Mouse (Mus musculus): ENCODE measurements around the gene Ptprk. TPM values are rescaled to one million over a fixed set of nuclear protein-coding genes. Genes with fewer than 3 reads are reported as not detected.

The Ptprk gene
- polyA plus RNA-seq, 1 experiment from 2014 or later, result 27.2 TPM

GRCm38 (mm10) chr10:28161306-28161705, 86.7 kb downstream of the Ptprk start:
- H3K9ac ChIP-seq (ENCODE audit: low read length), result no peak overlapping the region
- no peak overlapping the region for H3K27ac ChIP-seq (ENCODE audit: low read depth, low read length)
- H3K4me1 ChIP-seq (ENCODE audit: control insufficient read depth, insufficient read depth, low read length), result no peaks in the 10 kb centered on the region
- no peaks in the 10 kb centered on the region for H3K27me3 ChIP-seq (ENCODE audit: control insufficient read depth, insufficient read depth, low read length)
- no peak overlapping the region for H3K4me2 ChIP-seq (ENCODE audit: low read depth)
- H3K4me3 ChIP-seq (ENCODE audit: low read depth, low read length), result no peak overlapping the region
- DNase-seq (ENCODE audit: low spot score) (no peak), ATAC-seq (ENCODE audit: insufficient read depth, low FRiP score, low TSS enrichment) (no peak)
- H3K36me3 ChIP-seq (ENCODE audit: control insufficient read depth, insufficient read depth, low read length), result no peaks in the 10 kb centered on the region
- H3K9me3 ChIP-seq (ENCODE audit: control insufficient read depth, low read length), result no peaks in the 10 kb centered on the region

DNA sequence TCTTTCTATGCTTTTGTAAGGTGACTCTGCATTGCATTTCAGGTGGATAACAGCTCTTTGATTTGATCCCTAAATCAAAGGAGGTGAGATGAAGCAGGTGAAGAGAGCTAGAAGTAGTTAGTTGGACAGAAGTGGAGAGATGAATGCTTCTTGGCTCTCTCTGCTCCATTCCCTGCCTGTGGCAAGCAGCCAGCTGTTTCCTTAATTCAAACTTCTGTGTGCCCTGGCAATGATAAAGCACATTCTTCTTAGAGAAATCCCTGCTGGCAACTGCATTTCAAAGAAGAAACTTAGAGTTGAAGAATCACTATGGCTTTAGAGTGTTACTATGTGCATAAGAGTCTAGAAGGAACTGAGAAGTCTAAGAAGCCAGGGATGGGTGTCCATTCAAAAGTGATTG, 89.6 kb downstream of the Ptprk start:
- no peak overlapping the region for H3K4me2 ChIP-seq (ENCODE audit: low read depth)
- DNase-seq (ENCODE audit: low spot score), result no peak

DNA sequence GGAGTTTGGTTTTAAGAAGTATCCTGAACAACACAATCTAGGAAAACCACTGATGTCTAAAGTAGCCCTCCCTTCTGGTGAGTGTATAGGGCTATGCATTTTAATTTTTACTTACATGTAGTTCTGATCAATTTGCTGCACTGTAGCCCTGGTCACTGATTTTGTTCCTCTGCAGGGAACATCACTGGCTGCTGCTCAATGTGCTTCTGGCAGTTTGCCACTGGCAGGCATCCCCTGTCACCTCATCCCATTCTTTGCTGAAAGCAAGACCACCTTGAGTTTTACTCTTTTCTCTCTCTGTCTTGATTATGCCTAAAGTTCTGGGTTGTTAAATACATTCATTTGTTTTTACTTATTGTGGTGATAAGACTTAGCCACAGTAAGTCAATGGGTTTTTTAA, 90.1 kb downstream of the Ptprk start:
- no peak overlapping the region for H3K27ac ChIP-seq (ENCODE audit: low read depth, low read length)
- no peak overlapping the region for H3K4me2 ChIP-seq (ENCODE audit: low read depth)
- H3K27me3 ChIP-seq (ENCODE audit: control insufficient read depth, insufficient read depth, low read length), result no peaks in the 10 kb centered on the region
- H3K9ac ChIP-seq (ENCODE audit: low read length), result no peak overlapping the region
- no peak for DNase-seq (ENCODE audit: low spot score)
- ATAC-seq (ENCODE audit: insufficient read depth, low FRiP score, low TSS enrichment), result no peak
- no peaks in the 10 kb centered on the region for H3K9me3 ChIP-seq (ENCODE audit: control insufficient read depth, low read length)
- H3K4me1 ChIP-seq (ENCODE audit: control insufficient read depth, insufficient read depth, low read length), result no peaks in the 10 kb centered on the region
- H3K4me3 ChIP-seq (ENCODE audit: low read depth, low read length), result no peak overlapping the region
- no peaks in the 10 kb centered on the region for H3K36me3 ChIP-seq (ENCODE audit: control insufficient read depth, insufficient read depth, low read length)

More for the DNA sequence above, 89.6 kb downstream of the Ptprk start:
- H3K27me3 ChIP-seq (ENCODE audit: control insufficient read depth, insufficient read depth, low read length), result no peaks in the 10 kb centered on the region
- H3K4me1 ChIP-seq (ENCODE audit: control insufficient read depth, insufficient read depth, low read length), result no peaks in the 10 kb centered on the region
- no peaks in the 10 kb centered on the region for H3K9me3 ChIP-seq (ENCODE audit: control insufficient read depth, low read length)
- no peak for ATAC-seq (ENCODE audit: insufficient read depth, low FRiP score, low TSS enrichment)
- H3K9ac ChIP-seq (ENCODE audit: low read length), result no peak overlapping the region
- no peak overlapping the region for H3K27ac ChIP-seq (ENCODE audit: low read depth, low read length)
- no peaks in the 10 kb centered on the region for H3K36me3 ChIP-seq (ENCODE audit: control insufficient read depth, insufficient read depth, low read length)
- H3K4me3 ChIP-seq (ENCODE audit: low read depth, low read length), result no peak overlapping the region

- Histone ChIP-seq H3K27ac (ENCODE audit: low read depth, low read length) (no peak overlapping the region), H3K9ac (ENCODE audit: low read length) (no peak overlapping the region), H3K4me3 (ENCODE audit: low read depth, low read length) (no peak overlapping the region), H3K36me3 (ENCODE audit: control insufficient read depth, insufficient read depth, low read length) (no peaks in the 10 kb centered on the region), H3K9me3 (ENCODE audit: control insufficient read depth, low read length) (no peaks in the 10 kb centered on the region), H3K4me2 (ENCODE audit: low read depth) (no peak overlapping the region), H3K27me3 (ENCODE audit: control insufficient read depth, insufficient read depth, low read length) (no peaks in the 10 kb centered on the region), H3K4me1 (ENCODE audit: control insufficient read depth, insufficient read depth, low read length) (no peaks in the 10 kb centered on the region)
- no peak for DNase-seq (ENCODE audit: low spot score)
- WGBS, result 85% methylated on average over 1 of the region's 1 CpGs
- ATAC-seq (ENCODE audit: insufficient read depth, low FRiP score, low TSS enrichment), result no peak
These were observed 92.0 kb downstream of the Ptprk start for GRCm38 (mm10) chr10:28166610-28167009.

GRCm38 (mm10) chr10:28167097-28167496, 92.5 kb downstream of the Ptprk start:
- Histone ChIP-seq H3K4me3 (ENCODE audit: low read depth, low read length) (no peak overlapping the region), H3K9ac (ENCODE audit: low read length) (no peak overlapping the region), H3K27me3 (ENCODE audit: control insufficient read depth, insufficient read depth, low read length) (no peaks in the 10 kb centered on the region), H3K4me2 (ENCODE audit: low read depth) (no peak overlapping the region), H3K27ac (ENCODE audit: low read depth, low read length) (no peak overlapping the region), H3K36me3 (ENCODE audit: control insufficient read depth, insufficient read depth, low read length) (no peaks in the 10 kb centered on the region), H3K4me1 (ENCODE audit: control insufficient read depth, insufficient read depth, low read length) (no peaks in the 10 kb centered on the region), H3K9me3 (ENCODE audit: control insufficient read depth, low read length) (no peaks in the 10 kb centered on the region)
- DNase-seq (ENCODE audit: low spot score), result no peak
- WGBS, result 77% methylated on average over 2 of the region's 2 CpGs
- ATAC-seq (ENCODE audit: insufficient read depth, low FRiP score, low TSS enrichment), result no peak

- WGBS, result 94% methylated on average over 1 of the region's 1 CpGs
- Histone ChIP-seq H3K9ac (ENCODE audit: low read length) (no peak overlapping the region), H3K4me2 (ENCODE audit: low read depth) (no peak overlapping the region), H3K4me3 (ENCODE audit: low read depth, low read length) (no peak overlapping the region), H3K27me3 (ENCODE audit: control insufficient read depth, insufficient read depth, low read length) (no peaks in the 10 kb centered on the region), H3K27ac (ENCODE audit: low read depth, low read length) (no peak overlapping the region), H3K4me1 (ENCODE audit: control insufficient read depth, insufficient read depth, low read length) (no peaks in the 10 kb centered on the region), H3K36me3 (ENCODE audit: control insufficient read depth, insufficient read depth, low read length) (no peaks in the 10 kb centered on the region), H3K9me3 (ENCODE audit: control insufficient read depth, low read length) (no peaks in the 10 kb centered on the region)
- ATAC-seq (ENCODE audit: insufficient read depth, low FRiP score, low TSS enrichment), result no peak
- no peak for DNase-seq (ENCODE audit: low spot score)
These were observed 96.6 kb downstream of the Ptprk start for GRCm38 (mm10) chr10:28171196-28171595.

DNA sequence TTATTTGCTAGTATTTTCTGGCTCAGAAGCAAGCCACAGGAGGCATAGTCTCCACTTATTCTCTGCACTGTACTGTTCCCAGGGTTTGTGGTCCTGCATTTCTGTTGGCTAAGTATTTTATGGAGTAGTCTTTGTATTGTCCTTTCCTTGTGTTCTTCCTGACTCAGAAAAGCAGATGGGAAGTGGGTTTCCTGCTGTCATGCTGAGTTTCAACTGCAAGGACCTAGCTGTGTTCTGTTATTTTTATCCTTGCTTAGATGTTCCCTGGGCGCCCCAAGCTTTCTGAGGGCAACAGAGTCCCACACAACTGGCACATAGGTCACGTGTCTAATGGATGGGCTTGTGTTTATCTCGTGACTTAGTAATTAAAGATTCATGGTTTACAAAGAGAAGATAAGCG, 104.3 kb downstream of the Ptprk start:
- Histone ChIP-seq H3K36me3 (ENCODE audit: control insufficient read depth, insufficient read depth, low read length) (no peaks in the 10 kb centered on the region), H3K9ac (ENCODE audit: low read length) (no peak overlapping the region), H3K4me2 (ENCODE audit: low read depth) (no peak overlapping the region), H3K27me3 (ENCODE audit: control insufficient read depth, insufficient read depth, low read length) (no peaks in the 10 kb centered on the region), H3K27ac (ENCODE audit: low read depth, low read length) (no peak overlapping the region), H3K9me3 (ENCODE audit: control insufficient read depth, low read length) (no peaks in the 10 kb centered on the region), H3K4me3 (ENCODE audit: low read depth, low read length) (no peak overlapping the region), H3K4me1 (ENCODE audit: control insufficient read depth, insufficient read depth, low read length) (no peaks in the 10 kb centered on the region)
- ATAC-seq (ENCODE audit: insufficient read depth, low FRiP score, low TSS enrichment) (no peak), DNase-seq (ENCODE audit: low spot score) (no peak)
- 59% methylated on average over 4 of the region's 4 CpGs for WGBS

DNA sequence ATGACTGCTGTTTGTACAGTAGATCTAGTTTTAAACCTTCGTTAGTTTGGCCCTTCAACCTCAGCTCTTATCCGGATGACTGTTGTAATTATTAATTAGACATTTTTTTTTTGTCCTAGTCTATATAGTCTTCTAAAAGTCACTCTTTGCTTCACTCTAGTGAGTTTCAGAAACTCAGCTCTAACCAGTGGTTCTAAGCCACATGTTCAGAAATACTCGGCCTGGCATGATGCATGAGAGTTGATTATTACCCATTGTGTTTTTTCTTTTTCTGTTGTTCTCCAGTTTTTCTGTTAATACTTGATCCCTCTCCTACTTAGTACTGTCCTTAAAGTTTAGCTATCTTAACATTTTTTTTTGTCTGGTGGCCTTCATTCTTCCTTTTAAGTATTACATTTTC, 107.5 kb downstream of the Ptprk start:
- 96% methylated on average over 3 of the region's 3 CpGs for WGBS
- no peak overlapping the region for H3K27ac ChIP-seq (ENCODE audit: low read depth, low read length)

DNA sequence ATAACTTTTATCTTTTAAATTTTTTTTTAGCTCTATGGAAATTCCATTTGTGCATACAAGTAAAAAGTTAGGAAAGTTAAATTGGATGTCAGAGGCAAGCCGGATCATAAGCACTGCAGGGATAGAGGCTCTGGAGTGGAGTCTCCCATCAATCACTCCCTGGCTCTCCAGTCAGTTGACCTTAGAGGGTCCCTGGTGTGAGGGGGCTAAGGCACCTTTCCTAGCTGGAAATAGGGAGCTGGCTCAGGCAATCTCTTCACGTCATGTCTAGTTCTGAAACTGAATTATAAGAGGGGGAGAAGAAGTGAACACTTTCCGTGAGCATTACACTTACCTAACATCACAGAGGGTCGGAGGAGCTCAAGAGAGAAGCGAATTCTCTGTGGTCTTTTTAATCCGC, 110.1 kb downstream of the Ptprk start:
- no peak for ATAC-seq (ENCODE audit: insufficient read depth, low FRiP score, low TSS enrichment)
- peaks cover 2% of the 10 kb centered on the region; the same call in 1 of the 2 replicates for H3K4me1 ChIP-seq (ENCODE audit: control insufficient read depth, insufficient read depth, low read length)
- no peaks in the 10 kb centered on the region for H3K9me3 ChIP-seq (ENCODE audit: control insufficient read depth, low read length)
- H3K4me2 ChIP-seq (ENCODE audit: low read depth), result no peak overlapping the region
- no peak overlapping the region for H3K9ac ChIP-seq (ENCODE audit: low read length)
- no peak overlapping the region for H3K4me3 ChIP-seq (ENCODE audit: low read depth, low read length)
- no peak for DNase-seq (ENCODE audit: low spot score)
- no peaks in the 10 kb centered on the region for H3K36me3 ChIP-seq (ENCODE audit: control insufficient read depth, insufficient read depth, low read length)
- 71% methylated on average over 6 of the region's 6 CpGs for WGBS
- no peak overlapping the region for H3K27ac ChIP-seq (ENCODE audit: low read depth, low read length)
- H3K27me3 ChIP-seq (ENCODE audit: control insufficient read depth, insufficient read depth, low read length), result no peaks in the 10 kb centered on the region

More for the DNA sequence above, 107.5 kb downstream of the Ptprk start:
- Histone ChIP-seq H3K4me2 (ENCODE audit: low read depth) (no peak overlapping the region), H3K36me3 (ENCODE audit: control insufficient read depth, insufficient read depth, low read length) (no peaks in the 10 kb centered on the region), H3K9me3 (ENCODE audit: control insufficient read depth, low read length) (no peaks in the 10 kb centered on the region), H3K4me3 (ENCODE audit: low read depth, low read length) (no peak overlapping the region), H3K4me1 (ENCODE audit: control insufficient read depth, insufficient read depth, low read length) (no peaks in the 10 kb centered on the region), H3K27me3 (ENCODE audit: control insufficient read depth, insufficient read depth, low read length) (no peaks in the 10 kb centered on the region), H3K9ac (ENCODE audit: low read length) (no peak overlapping the region)
- no peak for DNase-seq (ENCODE audit: low spot score)
- no peak for ATAC-seq (ENCODE audit: insufficient read depth, low FRiP score, low TSS enrichment)
